Mouse (Mus musculus) c-Kit-positive CD71-positive TER-119-negative erythroid progenitor cells, embryonic 14.5 days (primary cell): ENCODE measurements around the gene Terb1.
A peak's percentile ranks its signal among the peaks of the same experiment; 100 is the strongest.

Experiments used
- DNase-seq: peaks from one replicate; pipeline ENCODE4 v3.0.0-alpha.2; 2013; ENCODE audit warnings: low read depth

Gene Terb1

DNA sequence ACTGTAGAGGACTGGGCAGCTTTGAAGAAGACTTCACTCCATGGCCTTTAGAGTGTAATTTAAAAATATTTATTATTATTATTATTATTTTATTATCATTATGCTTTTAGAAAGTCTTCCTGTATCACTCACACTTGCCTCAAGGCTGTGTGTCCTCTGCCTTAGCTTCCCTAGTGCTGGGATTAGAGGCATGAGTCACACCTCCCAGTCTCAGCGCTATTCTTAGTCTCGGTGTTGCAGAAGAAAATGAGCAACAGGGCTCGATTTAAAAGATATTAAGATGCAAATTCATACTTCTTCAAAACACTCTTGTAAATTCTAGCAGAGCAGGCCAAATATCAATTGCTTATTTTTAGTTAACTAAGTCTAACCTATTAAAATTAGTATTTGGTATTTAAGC lies 60.9 kb downstream of the Terb1 start:
- DNase-seq, result no peak

DNA sequence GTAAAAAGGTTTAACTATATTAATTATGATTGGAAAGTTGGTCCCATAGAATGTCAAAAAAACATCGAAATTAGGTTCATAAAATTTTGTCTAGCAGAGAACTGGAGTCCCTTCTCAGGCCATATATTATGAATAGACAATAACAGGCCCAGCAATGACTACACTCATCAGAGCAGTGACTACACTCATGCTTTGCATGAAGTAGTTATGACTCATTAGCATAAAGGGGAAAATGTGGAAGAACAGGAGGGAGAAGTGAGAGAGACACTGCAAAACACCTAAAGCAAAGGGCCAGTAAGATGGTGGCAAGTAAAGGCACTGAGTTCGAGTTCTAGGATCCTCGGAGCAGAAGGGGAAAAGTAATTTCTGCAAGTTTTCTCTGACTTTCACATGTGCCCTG lies 63.7 kb downstream of the Terb1 start:
- no peak for DNase-seq

DNA sequence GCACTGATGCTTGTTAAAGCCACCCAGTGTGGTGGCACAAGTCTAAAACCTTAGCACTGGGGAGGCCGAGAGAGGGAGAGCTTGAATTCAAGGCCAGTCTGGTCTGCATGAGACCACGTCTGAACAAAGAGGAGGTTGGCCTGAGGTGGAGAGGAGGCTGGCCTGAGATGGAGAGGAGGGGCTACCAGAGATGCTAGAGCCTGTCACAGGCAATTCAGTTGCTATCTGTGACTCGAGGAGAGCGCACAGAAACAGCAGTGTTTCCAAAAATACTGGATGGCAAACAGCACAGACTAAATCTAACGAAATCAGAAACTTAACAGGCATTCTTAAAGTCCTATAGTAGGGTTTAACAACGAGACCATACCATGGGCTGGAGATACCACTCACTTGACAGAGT lies 64.5 kb downstream of the Terb1 start:
- no peak for DNase-seq

DNA sequence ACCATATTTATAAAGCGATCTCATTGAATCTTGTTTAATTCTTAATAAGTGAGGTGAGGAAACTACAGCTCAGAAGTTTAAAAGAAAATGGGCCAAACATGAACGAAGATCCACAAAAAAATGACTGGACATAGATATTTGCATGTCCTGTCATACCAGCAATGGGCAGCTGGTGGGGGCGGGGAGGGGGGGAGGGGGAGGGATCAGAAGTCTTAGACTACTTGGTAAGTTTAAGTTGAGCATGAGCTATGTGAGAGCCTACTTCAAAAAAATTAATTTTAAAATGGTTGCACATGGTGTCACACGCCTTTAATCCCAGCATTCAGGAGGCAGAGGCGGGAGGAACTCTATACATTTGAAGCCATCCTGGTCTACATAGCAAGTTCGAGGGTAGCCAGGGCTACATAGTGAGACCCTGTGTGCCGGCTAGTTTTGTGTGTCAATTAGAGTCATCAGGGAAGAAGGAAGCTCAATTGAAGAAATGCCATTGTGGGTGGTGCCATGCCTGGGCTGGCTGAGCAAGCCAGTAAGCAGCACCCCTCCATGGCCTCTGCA lies 66.5 kb downstream of the Terb1 start:
- DNase-seq, result no peak

DNA sequence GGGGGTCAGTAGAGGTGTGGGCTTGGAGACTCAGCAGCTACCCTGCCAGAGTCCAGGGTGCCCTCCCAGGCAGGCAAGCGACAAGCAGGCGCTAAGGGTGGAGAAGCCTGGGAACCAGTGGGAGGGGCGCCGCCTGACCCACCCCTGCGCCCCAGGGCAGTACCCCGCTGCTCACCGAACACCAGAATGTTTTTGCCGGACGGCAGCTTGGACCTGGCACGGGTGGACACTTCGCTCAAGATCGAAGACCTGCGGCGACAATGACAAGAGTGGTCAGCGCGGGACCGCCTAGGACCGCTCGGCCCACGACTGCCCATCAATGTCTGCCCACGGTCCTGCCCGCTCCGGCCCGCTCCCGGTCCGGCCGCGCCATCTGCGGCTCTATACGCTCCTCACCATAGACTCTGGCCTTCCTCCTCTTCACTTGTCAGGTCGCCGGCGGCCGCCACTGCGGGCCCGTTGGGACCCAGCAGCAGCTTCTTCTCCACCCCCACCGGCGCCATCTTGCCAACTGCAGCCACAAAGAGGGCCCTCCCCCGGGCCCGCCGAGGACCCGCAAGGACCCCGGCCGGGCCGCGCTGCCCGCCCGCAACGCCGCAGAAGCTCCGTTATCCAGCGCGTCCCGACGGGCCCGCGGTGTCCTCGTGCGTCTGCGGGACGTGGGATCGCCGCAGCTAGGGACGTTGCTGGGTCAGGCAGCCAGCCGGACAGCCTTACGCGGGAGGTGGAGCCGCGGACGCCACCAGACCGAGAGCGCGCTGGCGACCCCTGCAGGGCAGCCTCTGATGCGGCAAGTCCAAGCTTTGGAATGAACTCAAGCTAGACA lies 67.2 kb downstream of the Terb1 start, which contains the start of gene Dync1li2:
Gene Dync1li2, minus strand, starts transcription at position 749 of the 826 bp plus-strand sequence.
- DNase-seq, result peak; percentile 79

DNA sequence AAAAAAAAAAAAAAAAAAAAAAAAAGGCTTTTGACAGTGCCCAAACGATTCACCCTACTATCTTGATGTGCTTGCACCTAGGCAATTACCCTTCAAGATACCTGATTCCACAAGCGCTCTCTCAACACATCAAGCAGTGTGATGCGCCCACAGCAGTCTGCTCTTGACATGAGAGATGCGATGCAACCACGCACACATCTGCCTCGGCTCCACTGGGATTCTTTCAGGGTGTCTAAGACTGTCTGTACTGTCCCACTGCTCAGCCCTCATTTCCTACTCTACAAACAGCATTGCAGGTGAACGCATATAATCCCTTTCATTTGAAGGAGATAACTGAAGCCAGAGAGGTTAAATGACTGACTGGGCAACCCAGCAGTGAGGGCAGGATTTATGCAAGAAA lies 68.1 kb downstream of the Terb1 start:
- no peak for DNase-seq

DNA sequence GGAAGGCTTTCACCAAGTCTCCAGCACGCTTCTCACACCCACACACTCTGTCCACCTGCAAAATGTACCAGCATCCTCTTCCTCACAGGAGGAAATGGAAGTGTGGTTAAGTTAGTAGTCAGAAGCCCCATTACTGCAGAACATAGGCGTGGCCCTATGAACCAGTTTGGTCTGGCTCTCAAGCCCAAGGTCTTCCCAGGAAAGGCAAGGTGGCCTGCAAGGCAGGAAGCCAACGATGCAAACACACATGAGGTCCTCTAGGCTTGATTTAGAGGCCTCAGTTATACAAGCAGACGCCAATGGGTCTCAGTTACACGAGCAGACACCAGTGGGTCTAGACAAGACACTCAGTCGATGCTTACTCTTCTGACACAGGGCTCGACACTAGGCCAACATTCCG lies 70.2 kb downstream of the Terb1 start:
- no peak for DNase-seq

DNA sequence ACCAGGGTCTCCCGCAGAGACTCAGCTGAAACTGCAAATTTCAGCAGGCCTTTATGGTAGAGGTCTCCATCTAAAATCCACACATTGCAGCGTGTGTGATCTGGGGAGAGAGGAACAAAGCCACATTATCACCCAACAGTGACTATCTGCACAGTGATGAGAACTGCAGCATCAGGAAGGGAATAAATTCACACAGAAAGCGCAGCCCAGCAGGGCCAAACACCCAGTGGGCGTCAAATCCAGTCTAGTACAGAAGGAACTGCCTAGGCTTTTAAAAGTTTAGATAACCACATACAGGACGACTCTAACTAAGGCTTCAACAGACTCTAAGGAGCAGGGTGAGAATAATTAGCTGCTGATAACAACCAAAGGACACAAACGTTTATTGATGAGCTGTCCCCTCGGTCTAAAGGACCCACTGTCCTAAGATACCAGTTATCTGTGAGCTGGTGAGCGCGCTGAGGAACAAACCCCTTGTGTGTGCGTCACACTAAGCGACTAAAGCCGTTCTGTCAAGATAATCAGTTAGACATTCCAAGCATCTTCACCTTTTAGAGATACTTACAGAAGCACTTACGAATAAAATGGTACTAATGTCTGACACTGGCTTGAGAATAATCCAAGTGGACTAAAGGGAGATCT lies 72.1 kb downstream of the Terb1 start:
- no peak for DNase-seq

DNA sequence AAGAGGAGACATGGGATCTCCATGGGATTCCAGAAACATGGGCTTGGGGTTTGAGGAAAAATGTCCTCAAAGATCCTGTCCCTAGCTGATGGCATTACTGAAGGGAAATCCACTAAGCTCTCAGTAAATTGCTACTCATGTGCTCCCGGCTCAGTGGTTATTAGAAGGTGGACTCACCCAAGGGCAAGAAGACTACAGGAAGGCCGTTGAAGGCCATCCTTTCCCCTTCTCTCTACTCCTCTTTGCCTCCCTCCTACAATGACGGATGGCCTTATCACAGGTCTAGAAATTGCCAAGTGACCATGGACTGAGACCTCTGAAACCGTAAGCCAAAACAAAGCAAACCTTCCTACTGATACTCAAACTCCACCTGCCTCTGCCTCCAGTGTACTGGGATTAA lies 73.1 kb downstream of the Terb1 start:
- no peak for DNase-seq

DNA sequence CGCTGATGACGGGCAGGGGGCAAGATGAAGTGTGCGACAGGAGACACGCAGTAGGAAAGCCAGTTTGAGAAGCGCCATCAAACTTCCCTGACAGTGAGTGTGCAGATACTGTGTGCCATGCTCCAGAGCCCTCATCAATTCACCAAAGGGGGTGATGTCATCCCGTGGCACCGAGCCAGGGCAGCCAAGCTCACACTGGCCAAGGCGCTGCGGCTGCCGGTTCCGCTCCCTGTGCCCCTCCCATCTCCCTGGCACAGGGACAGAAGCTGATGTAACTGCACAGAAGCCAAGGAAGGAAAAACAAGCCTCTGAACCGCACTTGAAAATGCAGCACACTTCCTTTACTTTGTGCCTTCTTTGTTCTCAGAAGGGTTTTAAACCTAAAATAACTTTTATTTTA lies 73.7 kb downstream of the Terb1 start:
- DNase-seq, result no peak

DNA sequence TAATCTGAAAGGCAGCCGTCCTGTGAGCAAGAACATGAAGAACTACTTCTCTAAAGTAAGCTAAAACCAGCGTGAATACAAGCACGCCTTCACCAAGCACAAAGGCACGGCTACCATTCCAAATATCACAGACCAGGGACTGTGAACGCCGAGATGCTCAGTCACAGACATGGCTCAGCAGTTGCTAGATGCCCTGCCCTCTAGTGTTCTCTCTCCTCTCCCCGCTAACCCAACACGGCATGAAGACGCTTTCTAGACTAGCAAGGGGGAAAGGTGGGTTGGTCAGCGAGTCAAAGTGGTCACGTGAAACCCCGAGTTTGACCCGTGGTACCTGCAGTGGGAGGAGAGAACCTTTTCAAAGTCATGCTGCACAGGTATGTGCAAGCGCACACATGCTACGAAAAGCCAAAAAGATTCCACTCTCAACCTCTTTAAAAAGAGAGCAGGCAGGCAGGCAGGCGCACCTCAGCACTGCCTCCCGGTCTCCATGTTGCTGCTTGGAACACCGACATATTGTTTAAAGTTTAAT lies 74.8 kb downstream of the Terb1 start:
- DNase-seq, result no peak

DNA sequence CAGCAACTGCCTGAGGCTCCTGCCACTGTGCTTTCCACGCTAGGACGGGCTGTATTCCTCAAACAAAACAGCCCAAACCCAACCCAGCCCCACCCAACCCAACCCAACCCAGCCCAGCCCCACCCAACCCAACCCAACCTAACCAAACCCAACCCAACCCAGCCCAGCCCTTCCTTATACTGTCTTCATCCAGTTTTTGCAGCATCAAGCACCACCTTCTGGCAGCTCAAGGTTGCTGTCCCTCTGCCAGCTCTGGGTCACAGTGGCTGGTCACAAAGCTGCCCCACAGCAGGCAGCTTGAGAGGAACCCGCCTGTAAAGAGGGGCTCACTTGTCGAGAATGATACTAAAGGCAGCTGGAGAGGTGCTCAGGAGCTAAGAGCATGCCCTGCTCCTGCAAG lies 75.4 kb downstream of the Terb1 start:
- peak; percentile 39 for DNase-seq

DNA sequence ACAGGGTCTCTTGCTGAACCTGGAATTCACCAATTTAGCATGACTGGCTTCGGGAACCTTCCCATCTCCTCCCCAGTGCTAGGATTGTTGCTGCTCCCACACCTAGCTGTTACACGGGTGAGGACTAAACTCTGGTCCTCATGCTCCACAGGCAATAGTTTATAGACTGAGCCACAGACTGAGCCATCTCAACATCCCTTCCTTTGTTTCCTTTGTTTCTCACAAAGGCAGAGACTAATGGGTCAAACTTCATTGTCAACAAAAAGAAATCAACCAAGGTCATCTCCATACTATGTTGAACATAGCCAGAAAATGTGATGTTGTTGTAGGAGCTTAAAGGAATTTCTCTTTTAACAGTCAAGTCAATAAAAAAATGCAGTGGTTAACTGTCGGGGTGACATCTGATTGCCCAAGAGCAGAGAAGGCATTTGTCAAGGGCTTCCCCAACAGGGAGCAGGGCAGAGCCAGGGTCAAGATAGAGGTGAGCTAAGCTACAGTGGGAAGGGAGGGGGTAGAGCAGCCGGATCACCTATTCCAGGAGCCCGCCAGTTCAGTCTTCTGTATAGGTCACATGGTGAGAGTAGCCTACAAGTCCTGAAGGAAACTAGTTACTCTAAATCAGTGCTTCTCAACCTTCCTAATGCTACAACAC lies 76.4 kb downstream of the Terb1 start:
- DNase-seq, result no peak

DNA sequence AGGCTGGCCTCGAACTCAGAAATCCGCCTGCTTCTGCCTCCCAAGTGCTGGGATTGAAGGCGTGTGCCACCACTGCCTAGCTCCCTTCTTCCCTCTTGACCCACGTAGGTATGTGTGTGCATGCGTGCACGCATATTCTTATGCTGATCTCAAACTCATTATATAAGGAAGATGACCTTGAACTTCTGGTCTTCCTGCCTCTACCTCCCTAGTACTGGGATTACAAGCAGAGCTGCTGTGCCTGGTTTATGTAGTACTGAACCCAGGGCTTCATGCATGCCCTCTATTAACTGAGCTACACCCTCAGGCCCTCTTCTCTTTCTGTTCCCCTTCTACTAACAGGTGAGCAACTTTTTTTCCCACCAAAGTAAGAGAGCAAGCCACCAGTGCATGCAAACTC lies 77.1 kb downstream of the Terb1 start:
- DNase-seq, result no peak

DNA sequence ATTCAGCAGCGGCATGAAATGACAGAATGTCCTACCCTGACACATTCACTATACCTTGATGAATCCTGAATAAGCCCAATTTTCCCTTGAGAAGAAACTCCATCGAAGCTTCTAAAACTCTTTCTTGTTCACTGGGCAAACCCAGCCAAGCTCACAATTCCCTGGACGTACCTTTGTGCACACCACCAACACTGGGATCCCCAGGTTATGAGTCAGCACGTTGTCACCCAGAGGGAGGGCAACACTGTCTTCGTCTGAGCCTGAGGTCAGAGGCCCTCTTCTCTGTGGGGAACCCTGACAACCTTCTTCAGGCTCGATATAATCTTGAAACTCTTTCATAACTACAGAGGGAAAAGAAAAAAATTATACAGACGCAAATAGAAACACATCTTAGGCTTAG lies 79.5 kb downstream of the Terb1 start:
- DNase-seq, result no peak

DNA sequence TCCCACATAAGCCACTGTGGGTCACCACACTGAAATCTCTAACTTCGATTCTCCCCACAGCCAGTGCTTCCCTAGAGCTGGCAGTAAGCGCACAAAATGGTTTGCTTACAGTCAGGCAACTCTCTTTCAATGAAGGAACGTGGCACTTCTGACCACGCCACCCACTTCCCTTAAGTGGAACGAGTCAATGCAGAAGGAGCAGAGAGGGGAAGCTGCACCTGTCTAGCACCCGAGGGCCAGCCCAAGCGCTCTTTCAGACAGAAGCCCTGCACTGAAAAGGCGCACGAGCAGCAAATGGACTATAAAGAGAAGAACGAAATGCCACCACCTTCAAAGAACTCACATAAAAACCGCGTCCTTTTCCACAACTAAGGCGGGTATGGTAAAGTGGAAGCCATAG lies 82.0 kb downstream of the Terb1 start:
- no peak for DNase-seq

DNA sequence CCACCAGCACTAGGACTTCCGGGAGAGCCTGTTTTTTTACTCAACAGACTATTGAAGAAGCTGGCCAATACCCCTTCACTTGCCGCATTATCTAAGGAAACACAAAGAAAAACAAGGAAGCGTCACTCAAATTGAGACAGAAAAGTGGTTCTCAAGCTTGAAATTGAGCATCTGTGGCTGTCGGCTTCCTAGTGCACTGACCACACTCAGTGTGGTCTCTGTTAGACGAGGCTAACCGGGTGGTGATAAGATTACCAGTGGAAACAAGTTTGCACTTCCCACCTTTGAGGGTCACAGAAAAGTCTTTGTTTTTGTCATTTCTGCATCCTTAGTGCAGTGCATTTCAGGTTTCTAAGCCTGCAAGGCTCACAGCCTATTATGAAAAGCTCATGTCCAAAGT lies 87.4 kb downstream of the Terb1 start:
- DNase-seq, result no peak

DNA sequence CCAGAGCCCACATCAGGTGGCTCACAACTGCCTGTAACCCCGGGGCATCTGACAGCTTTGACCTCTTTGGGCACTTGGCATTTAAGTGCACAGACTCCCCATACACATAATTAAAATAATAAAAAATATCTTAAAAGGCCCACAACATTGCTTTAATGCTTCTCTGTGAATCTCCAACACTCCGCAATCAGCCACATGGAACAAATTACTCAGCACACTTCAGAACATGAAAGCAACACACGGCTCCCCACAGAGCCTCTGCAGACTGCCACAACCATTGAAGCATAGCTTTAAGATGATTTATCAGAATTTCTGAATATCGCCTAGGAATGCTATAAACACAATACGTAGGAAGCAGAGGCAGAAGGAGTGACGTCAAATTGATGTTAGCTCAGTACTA lies 93.7 kb downstream of the Terb1 start:
- no peak for DNase-seq

DNA sequence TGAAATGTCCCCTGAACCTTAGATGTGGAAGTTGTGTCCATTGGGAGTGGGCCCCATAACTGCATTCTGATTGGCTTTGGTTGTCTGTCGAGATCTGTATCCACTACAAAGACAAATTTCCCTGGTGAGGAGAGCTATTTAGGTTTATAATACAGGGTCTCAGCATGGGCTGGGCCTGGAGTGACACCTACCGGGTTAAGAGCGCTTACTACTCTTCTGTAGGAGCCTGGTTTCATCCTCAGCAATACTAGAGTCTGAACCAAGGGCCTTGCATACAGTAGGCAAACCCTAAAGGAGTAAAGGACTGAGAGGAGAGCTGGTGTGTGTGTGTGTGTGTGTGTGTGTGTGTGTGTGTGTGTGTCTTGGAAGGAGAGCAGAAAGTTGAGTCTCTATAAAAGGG lies 95.5 kb downstream of the Terb1 start:
- DNase-seq, result no peak

DNA sequence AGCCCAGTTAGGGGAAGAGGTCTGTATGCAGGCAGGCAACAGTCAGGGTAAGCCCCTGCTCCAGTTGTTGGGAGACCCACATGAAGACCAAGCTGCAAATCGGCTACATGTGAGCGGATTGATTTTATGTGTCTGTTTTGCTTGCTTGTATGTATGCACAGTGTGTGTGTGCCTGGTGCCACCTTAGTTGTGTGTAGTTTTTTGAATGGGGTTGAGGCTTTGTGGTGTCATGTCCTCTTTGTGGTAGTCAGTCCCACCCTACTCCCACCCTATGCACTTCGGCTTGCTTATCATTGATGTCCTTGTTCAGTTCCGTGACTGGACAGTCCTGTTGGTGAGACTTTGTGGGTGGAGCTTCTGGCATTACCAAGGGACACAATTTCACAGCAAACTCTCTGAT lies 95.9 kb downstream of the Terb1 start:
- DNase-seq, result no peak

DNA sequence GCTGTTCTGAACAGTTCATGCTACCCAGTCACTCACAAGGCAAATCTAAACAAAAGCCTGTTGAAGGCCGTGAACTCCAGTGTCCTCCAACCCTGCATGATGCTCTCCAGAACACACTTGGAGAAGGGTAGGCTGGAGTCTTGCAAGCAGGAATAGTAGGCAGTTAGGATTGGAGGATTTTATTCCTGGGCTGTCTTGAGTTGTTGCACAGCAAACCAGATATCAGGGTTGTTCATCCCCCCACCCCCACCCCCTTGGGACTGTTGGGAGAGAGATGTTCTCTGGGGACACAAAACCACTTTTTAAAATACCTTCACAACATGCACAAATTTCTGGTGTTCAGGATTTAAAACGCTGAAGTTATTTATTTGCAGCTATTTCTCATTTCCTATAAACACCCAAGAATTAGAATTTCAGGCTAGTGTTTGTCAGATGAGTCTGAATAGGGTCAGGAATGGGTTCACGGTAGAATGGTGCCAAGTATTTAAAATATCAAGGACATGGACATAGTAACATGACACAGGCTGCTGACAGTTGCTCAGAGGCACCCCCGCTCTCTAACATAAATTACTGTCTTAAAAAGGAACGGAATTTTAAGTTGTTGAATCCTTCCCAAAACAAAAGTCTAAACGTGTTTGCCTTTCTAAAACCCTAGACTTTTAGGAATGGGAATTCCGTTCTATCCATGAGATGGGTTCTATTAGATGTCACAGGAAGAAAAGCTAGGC lies 96.7 kb downstream of the Terb1 start:
- DNase-seq, result no peak

DNA sequence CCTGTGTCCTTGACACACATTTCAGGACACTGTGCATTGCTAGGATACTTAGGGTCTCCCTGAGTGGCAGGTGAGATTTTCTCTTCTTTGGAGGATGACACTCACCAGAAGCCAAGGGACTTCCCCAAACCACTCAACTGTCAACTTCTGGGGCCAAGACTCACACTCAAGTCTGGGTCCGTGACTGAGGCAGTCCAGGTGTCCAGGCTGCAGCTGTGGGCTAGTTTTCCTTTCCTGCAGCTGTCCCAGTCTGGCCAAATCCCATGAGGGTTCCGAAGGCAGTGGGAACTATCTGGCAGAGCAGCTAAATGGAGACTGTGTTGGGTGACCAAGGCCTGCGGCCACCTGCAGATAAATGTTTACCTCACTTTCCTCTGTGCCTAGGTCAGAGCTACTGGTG lies 97.7 kb downstream of the Terb1 start:
- no peak for DNase-seq
